Mouse (Mus musculus) brain, embryonic 14.5 days (tissue): Measurements from ENCODE around the gene Atp6v0d1. TPM values are rescaled to one million over a fixed set of nuclear protein-coding genes. Genes with fewer than 3 reads are reported as not detected.

Experiments used
- DNase-seq: peaks from one replicate; pipeline ENCODE4 v3.0.0-alpha.2; 2011; ENCODE audit warnings: low read depth
- CTCF ChIP-seq: fragments of 200-500 bp; IDR thresholded peaks from 2 replicates; pipeline ENCODE4 v1.5.1; 2012; ENCODE audit warnings: inconsistent platforms, mild to moderate bottlenecking, moderate library complexity, borderline replicate concordance; ENCODE audit not compliant: insufficient read depth, insufficient read length; ENCODE audit errors: extremely low read depth
- POLR2A ChIP-seq: fragments of 200-500 bp; IDR thresholded peaks from 2 replicates; pipeline ENCODE4 v1.6.1; 2012; ENCODE audit warnings: mild to moderate bottlenecking, inconsistent platforms, borderline replicate concordance; ENCODE audit not compliant: poor library complexity, insufficient read depth, insufficient read length, severe bottlenecking; ENCODE audit errors: extremely low read depth
- polyA plus RNA-seq: library from polyadenylated mRNA; depleted of rRNA; stranded (reverse); fragments of >200 nt; gene quantifications from 2 replicates; pipeline ENCODE4 v1.2.3, GENCODE M21; 2012

Atp6v0d1 gene
- polyA plus RNA-seq, 1 experiment = 236 TPM

DNA sequence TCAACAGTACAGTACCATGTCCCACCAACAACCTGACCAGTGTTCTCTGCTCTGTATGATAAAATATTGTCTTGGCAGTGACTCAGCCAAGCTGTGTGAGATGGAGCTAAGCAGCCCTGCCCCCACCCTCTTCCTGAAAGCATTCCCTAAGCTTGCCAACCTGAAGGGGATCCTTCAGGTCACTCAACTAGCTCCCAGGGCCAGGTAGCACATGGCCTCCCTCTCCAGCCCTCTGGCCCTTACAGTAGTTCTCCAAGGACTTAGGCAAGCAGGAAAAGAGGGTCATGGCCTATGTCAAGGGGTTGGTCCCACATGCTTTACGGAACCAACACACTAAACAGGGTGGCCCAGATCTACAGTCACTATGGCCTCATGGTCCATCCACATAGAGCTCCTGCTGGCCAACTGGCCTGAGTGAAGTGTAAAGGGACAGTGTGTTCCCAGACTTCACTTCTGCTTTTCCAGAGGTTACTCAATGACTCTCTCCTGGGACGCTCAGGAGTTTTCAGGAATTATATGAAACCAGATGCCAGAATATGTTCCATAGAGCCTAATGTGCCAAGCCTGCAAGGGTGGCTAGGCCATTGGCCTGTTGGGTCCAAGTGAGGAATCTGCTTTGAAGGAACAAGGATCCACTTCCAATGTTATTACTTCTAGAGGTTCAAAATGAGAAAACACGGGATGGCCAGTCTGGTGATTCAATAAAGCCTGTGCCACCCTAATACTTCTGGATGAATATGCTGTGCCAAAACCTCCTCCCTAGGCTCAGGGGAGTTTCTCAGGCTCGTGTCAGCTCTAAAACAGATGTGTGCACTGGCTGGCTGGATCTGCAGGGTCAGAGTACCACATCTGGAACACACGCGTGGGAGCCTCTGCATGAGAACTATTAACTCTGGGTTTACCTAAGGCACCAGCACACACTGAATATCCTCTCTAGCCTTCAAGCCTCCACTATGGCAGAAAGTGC lies 19.2 kb downstream of the Atp6v0d1 start:
- no peak for DNase-seq
- TF ChIP-seq CTCF (no peak), POLR2A (no peak)

DNA sequence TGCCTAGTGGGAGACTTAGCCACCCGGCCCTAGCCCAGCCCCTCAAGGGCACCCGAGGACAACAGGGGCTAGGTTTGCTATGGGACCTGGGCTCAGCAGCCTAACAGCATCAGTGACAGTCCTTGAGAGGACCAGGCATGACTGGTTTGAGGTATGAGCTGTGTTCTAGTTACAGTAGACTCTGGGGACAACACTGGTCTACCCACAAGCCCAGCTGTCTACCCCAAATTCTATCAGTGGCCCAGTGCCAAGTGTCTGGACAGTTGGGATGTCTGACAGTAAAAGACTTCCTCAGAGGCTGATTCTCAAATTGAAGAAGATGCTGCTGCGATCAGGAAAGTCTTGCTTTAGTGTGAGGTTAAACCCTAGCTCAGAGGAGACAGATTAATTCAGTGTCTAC lies 20.6 kb downstream of the Atp6v0d1 start:
- DNase-seq = no peak
- TF ChIP-seq POLR2A = no peak
- no peak for TF ChIP-seq CTCF

DNA sequence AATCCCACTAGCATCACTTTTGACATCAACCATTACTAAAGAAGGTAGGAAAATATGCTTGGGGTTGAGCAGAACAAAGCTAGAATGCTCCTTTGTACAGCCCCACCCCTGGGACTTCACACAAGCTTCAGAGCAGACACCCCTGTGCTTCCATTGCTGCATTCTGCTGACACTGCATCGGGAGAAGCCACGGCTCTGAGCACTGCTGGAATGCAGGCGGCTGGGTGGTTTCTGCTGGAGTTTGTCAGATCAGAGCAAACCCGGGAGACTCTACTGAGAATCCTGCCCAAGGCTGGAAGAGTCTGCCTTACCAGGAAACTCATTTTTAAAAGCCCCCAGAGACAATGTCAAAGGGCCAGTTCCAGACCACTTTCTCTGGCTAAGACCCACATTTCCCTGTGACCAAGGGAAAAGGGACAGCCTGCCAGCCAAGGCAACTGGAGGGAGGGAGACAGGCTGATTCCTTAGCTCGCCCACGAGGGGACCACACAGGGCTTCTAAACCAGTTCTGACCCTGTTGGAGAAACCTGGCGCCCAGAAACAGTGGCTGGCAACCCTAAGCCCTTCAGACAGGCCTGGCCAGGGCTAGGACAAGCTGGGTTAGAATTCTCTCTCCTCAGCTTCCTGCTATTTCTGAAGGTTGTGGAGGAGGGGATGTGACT lies 21.2 kb downstream of the Atp6v0d1 start:
- TF ChIP-seq POLR2A (no peak), CTCF (no peak)
- no peak for DNase-seq

DNA sequence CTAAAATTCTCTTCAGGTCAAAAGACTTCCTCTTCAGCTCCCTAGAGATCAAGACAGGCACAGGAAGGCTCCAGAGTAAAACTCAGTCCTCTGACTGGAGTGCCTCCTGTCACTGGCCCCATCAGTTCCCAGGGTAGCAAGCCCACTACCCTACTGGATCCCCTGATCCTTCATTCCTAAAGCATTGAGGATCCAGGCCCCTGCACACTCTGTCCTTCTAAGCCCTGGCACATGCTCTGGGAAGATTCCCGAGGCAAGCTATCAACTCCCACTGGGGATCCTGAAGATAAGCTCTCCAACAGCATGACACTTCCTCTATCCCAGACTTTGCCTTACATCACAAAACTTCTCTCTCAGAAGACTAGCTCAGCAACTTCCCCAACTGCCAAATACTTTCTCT lies 22.1 kb downstream of the Atp6v0d1 start:
- no peak for TF ChIP-seq POLR2A
- no peak for TF ChIP-seq CTCF
- DNase-seq = no peak

DNA sequence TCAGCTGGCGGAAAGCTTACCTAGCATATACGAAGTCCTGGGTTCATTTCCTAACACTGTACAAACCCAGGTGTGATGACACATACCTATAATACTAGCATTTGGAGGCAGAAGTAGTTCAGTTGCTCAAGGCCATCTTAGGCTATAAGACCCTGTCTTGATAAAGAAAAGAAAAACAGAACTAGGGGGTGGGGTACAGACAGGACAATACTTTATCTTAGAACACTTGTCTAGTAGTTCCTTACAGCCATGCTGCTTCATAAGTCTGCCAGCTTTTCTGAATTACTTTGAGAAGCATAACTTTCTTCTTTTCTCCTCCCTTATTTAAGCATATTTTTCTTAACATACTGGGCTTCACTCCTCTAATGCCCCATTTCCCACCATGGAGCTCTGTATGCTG lies 23.0 kb downstream of the Atp6v0d1 start:
- DNase-seq = no peak

DNA sequence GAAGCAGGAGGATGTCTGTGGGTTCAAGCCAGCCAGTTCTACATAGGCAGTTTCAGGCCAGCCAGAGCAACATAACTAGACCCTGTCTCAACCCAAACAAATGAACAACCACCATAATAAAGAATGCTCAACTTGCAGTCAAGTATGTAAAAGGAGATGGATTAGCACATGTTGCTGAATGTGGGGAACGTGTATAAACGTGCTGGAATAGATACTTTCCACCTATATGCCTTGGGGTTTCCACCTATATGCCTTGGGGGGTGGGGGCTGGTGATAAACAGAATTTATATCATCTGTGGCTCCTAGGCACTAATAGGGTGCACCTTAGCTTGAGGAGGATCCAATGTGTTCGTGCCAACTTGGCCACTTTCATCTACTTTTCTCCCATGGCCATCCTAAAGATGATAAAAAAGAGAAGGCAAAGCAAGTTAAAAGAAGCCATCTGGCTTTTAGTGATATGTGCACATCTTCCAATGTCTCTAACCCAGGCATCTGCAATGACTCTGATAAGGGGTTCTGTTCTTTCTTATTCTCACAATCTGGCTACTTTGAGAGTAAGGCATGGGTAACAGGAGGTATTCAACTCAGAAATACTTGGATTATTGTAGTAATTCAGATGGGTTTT lies 23.7 kb downstream of the Atp6v0d1 start:
- TF ChIP-seq POLR2A (no peak), CTCF (no peak)
- DNase-seq = no peak

More for the DNA sequence above, 23.0 kb downstream of the Atp6v0d1 start:
- TF ChIP-seq CTCF (no peak), POLR2A (no peak)

DNA sequence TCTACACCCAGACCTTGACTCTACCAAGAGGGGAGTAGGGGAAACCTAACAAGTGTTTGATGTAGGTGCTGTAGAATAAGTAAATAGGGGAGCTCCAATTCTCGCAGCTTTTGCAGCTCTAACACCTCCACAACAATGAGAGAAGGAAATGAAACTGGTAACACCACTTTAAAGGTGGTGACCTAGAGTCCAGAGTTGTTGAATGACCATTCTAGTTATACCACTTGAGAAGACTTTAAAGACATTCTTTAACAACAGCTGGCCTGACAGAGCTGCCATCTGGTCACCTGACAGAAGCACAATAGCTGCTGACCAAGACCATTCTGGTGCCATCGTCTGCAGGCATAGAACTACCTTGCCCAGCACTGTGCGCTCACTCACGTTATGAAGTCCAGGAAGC lies 26.9 kb downstream of the Atp6v0d1 start:
- DNase-seq = no peak
- no peak for TF ChIP-seq CTCF
- TF ChIP-seq POLR2A = no peak

DNA sequence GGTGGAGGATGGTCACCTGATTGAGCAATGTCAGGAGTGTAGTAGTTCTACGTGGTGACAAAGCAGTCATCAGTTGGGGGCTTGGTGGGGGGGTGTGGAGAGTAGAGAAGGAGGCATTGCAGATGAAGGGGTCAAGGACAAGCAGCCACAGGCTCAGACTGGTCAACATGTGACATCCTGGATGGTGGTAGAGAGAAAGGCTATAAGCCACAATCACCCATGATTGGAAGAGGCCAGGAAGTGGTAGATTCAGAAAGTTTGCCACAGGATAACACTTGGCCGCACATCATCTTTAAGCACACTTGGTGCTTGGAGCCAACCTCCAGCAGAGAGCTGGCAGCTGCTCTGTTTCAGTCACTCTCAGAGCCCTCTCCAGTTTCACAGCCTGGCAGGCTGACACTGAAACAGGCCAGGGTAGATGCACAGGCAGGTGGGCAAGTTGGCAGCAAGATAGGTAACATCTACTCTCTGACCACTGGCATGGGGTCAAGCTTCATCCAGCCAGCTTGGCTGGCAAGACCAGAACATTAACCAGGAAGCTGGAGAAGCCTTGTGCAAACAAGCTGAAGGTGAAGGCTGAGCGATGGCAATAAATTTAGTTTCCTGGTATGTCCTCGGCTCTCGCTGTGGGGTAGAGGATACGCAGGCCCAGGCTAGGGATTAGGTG lies 28.7 kb downstream of the Atp6v0d1 start:
- DNase-seq = no peak
- TF ChIP-seq CTCF (no peak), POLR2A (no peak)

DNA sequence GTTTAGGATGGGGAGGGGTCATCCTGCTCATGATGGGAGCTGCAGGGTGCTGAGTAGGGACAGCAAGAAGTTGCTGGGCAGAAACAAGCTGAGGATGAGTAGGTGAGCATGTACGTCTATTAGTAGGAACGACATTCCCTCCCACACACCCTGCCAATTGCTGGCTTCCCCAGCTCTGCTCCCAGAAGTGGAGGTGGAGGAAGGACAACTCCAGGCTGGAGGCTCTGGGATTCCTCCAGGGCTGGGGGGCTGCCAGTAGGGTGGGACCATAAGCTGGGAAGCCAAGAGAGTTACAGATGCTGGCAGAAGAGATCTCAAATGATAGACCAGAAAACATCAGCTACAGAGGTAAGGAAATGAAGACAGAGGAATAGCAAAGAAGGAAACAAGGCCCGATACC lies 29.3 kb downstream of the Atp6v0d1 start:
- DNase-seq = no peak
- TF ChIP-seq CTCF = no peak
- no peak for TF ChIP-seq POLR2A

DNA sequence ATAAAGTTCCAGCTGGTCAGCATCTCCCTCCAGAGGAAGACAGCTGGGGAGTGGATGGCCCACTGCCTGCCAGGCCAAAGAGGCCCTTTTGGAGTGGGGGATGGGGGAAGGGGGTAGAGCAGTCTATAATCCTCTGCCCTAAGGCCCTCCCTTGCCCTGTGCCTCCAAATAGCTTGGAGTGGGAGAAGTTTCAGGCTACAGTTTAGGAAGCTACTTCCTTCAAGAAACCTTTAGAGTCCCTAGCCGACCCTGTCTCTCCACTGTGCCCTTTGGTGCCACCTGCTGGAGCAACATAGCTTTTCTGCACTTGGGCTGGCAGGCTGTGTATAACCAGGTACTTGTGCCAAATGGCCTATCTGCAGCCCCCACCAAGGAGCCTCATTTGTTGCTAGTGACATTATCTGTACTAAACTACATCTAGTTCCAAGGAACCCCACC lies 31.9 kb downstream of the Atp6v0d1 start:
- peak; percentile 80 for TF ChIP-seq CTCF
- no peak for TF ChIP-seq POLR2A
- DNase-seq = peak; percentile 78

DNA sequence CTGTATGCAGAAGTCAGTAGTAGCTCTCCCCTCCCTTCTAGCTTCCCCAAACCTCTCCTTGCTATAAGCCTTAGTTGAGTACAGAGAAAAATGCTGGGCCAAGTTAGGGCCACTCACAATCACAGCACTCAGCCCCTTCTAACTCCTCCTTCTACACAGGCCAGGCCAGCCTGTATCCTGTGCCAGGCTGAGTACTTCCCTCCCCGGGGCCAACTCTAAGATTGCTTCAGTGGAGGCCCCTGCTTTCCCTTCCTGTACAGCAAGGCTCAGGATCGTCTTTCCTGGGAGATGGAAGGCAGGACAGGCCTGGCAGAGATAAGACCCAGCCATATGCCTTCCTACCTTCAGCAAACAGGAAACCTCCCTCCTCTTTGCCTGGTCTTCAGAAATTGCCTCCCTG lies 32.4 kb downstream of the Atp6v0d1 start:
- no peak for DNase-seq
- TF ChIP-seq CTCF (no peak), POLR2A (no peak)
